Mouse (Mus musculus) midbrain, embryonic 10.5 days (tissue): ENCODE data around the gene Wbp1l. TPM values are rescaled to one million over a fixed set of nuclear protein-coding genes. Genes with fewer than 3 reads are reported as not detected.
"Not testable (repeated sequence)": the region's sequence is repeated elsewhere in the genome, so short reads cannot be mapped to it uniquely, and the experiment has no call there.

Experiments
- DNase-seq: peaks from one replicate; pipeline ENCODE4 v3.0.0-alpha.2; 2017; ENCODE audit warnings: low spot score
- H3K27ac ChIP-seq: fragments of 300-500 bp; sonication (generic); replicated peaks from 2 replicates; pipeline ENCODE4 v1.5.1; 2016; ENCODE audit warnings: mild to moderate bottlenecking
- H3K27me3 ChIP-seq: fragments of 300-500 bp; sonication (generic); 2 replicates; pipeline ENCODE4 v1.6.1; 2016; ENCODE audit warnings: low read depth, mild to moderate bottlenecking; ENCODE audit not compliant: poor library complexity, severe bottlenecking
- H3K36me3 ChIP-seq: fragments of 300-500 bp; sonication (generic); 2 replicates; pipeline ENCODE4 v1.6.1; 2016; ENCODE audit warnings: mild to moderate bottlenecking, moderate library complexity
- H3K4me1 ChIP-seq: fragments of 300-500 bp; sonication (generic); 2 replicates; pipeline ENCODE4 v1.6.1; 2016
- H3K4me3 ChIP-seq: fragments of 300-500 bp; sonication (generic); 2 replicates; pipeline ENCODE4 v1.5.1; 2016; ENCODE audit warnings: mild to moderate bottlenecking, moderate library complexity
- H3K9me3 ChIP-seq: fragments of 300-500 bp; sonication (generic); replicated peaks from 2 replicates; pipeline ENCODE4 v1.6.1; 2016; ENCODE audit warnings: mild to moderate bottlenecking
- WGBS: fragments of 180-500 bp; shearing (Covaris S2); methylation state at CpG from one replicate; pipeline ENCODE4 v1.1.7; 2016; 5-methylcytosine and 5-hydroxymethylcytosine counted together
- polyA plus RNA-seq: library from polyadenylated mRNA; unstranded; fragments of >200 nt; fragmentation: Nextera tagmentation; extraction: Ambion mirVana; gene quantifications from 2 replicates; pipeline ENCODE4 v1.2.1, GENCODE M21; 2016

Gene Wbp1l
- polyA plus RNA-seq, result 45.7 and 51.8 TPM in 2 replicates

DNA sequence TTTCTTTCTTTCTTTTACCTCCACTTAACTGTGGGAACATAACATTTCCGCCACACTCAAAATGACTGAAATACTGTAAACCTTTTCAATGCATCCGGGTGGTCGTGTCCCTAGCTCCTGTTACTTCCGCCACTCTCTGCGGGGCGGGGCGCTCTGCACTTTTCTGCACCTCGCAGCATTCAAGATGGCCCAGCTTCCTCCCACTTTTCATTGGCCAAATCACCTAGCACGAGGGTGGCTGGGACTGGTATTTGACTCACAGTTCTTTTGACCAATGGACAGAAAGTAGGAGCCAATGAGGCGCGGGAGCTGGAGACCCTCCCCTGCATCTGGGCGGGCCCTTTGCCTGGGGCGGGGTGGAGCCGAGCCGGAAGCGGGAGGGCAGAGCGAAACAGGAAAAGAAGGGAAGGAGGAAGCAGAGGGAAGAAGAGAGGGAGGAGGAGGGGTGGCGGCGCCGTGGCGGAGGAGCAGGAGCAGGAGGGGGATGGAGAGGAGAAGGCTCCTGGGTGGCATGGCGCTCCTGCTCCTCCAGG is at the start of gene Wbp1l:
Wbp1l (plus strand) TSS at position 365 of the 533 bp plus-strand sequence.
- no peaks in the 10 kb centered on the region for H3K9me3 ChIP-seq
- DNase-seq, result peak; percentile 97
- peaks cover 43% of the 10 kb centered on the region for H3K36me3 ChIP-seq
- H3K4me1 ChIP-seq, result peaks cover 23% of the 10 kb centered on the region
- H3K27me3 ChIP-seq, result no peaks in the 10 kb centered on the region
- H3K4me3 ChIP-seq, result peak within 1 kb of the TSS; percentile 94
- H3K27ac ChIP-seq, result peak within 1 kb of the TSS; percentile 86
- under 1% methylated on average over 22 of the region's 22 CpGs for WGBS

DNA sequence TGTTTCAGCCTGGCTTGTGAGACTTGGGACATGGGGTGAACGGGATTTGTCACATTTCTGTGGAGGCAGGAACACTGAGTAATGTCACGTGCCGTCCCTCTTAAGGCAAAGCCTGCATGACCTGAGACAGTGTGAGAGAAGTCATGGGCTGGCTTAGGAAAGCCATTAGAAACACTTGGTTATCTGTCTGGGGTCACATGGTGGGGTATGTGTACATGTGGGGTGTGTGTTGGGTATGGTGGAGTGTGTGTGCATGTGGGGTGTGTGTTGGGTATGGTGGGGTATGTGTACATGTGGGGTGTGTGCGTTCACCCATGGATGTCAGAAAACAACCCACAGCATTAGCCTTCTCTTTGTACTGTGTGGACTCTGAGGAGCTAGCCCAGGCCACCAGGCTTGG is 48.5 kb upstream of the Wbp1l start:
- H3K9me3 ChIP-seq, result no peaks in the 10 kb centered on the region
- peaks cover 78% of the 10 kb centered on the region for H3K36me3 ChIP-seq
- DNase-seq, result no peak
- WGBS, result 96% methylated on average over 4 of the region's 4 CpGs
- H3K27ac ChIP-seq, result no peak overlapping the region
- H3K27me3 ChIP-seq, result no peaks in the 10 kb centered on the region
- 0 out of 2 replicates have a peak, but pooled peaks cover 3% of the 10 kb centered on the region for H3K4me1 ChIP-seq
- H3K4me3 ChIP-seq, result no peak overlapping the region

DNA sequence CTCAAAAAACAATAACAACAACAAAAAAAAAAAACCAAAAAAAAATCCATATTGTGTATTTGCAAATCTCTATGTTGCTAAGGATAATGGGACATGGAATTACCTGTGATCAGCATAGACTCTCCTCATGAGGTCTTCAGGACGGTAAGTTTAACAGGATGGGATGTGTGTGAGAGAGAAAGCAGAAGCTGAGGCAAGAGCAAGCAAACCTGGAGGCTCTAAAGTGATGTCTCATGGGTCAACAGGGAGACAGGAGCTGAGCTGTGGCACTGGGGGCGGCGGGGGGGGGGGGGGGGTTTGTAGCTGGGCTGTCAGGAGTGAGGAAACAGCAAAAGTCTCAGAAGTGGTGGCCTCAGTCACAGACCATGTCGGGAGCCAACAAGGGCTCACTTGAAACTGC is 46.4 kb upstream of the Wbp1l start:
- DNase-seq, result no peak
- Histone ChIP-seq H3K27ac (no peak overlapping the region), H3K9me3 (no peaks in the 10 kb centered on the region), H3K27me3 (no peaks in the 10 kb centered on the region), H3K4me1 (0 out of 2 replicates have a peak, but pooled peaks cover 3% of the 10 kb centered on the region), H3K4me3 (no peak overlapping the region), H3K36me3 (peaks cover 89% of the 10 kb centered on the region)
- WGBS, result 85% methylated on average over 4 of the region's 4 CpGs

DNA sequence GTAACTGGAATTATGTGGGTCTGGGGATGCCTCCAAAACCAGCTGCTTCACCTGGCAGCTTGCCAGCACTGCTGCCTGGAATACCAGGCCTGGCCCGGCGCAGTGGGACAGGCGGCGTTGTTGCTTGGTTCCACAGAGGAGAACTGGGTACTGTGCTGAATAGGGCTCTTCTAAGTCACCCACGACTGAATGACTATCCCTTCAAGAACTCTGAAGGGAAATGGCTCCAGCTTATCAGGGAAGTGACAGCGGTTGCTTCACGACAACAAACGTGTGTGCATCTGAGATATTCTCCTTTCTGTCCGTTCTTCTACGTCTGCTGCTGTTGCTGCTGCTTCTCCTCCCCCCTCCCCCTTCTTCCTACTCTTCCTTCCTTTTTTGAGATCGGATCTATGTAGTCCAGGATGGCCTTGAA is 45.3 kb upstream of the Wbp1l start:
- H3K27me3 ChIP-seq, result no peaks in the 10 kb centered on the region
- WGBS, result 91% methylated on average over 11 of the region's 11 CpGs
- H3K4me1 ChIP-seq, result no peaks in the 10 kb centered on the region
- H3K27ac ChIP-seq, result no peak overlapping the region
- no peak for DNase-seq
- no peak overlapping the region for H3K4me3 ChIP-seq
- peaks cover 91% of the 10 kb centered on the region for H3K36me3 ChIP-seq
- H3K9me3 ChIP-seq, result no peaks in the 10 kb centered on the region

DNA sequence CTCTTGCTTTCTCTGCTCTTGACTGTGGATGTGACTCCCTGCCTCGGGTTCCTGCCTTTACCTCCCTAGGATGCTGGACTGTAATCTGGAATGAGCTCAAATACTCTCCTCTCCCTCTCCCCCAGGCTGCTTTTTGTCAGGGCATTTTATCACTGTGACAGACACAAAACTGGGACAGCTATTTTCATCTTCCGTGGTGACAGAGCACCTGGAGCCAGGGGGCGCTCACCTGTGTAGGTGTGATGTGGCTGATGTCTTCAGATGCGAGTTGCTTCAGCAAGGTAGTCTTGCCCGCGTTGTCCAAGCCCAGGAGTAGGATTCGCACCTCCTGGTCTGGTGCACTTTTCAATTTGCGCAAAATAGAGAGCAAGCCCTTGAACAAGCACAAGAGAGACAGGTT is 40.9 kb upstream of the Wbp1l start:
- no peak for DNase-seq
- no peak overlapping the region for H3K4me3 ChIP-seq
- H3K36me3 ChIP-seq, result peaks cover 73% of the 10 kb centered on the region
- H3K27me3 ChIP-seq, result no peaks in the 10 kb centered on the region
- no peaks in the 10 kb centered on the region for H3K4me1 ChIP-seq
- H3K9me3 ChIP-seq, result no peaks in the 10 kb centered on the region
- WGBS, result 80% methylated on average over 8 of the region's 8 CpGs
- H3K27ac ChIP-seq, result no peak overlapping the region

DNA sequence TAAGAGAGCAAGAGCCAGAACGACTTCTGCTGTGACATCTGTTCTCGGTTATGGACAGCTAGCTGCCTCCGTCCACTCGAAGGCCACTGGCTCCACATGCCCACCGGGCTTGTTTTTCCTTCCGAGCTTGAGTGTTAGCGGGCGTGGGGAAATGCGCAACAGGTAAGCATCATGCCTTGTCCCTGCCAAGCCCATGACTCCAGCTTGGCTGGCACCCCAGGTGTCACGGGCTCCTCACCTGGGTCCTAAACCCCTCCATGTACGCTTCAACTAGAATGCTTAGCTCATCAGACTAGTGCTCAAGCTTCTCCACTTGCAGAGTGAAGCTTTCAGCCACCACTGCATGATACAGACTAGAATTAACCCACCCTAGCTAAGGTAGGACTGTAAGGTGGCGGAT is 40.3 kb upstream of the Wbp1l start:
- Histone ChIP-seq H3K27ac (no peak overlapping the region), H3K36me3 (peaks cover 69% of the 10 kb centered on the region), H3K9me3 (no peaks in the 10 kb centered on the region), H3K4me1 (no peaks in the 10 kb centered on the region), H3K4me3 (no peak overlapping the region), H3K27me3 (no peaks in the 10 kb centered on the region)
- 74% methylated on average over 12 of the region's 12 CpGs for WGBS
- DNase-seq, result no peak

DNA sequence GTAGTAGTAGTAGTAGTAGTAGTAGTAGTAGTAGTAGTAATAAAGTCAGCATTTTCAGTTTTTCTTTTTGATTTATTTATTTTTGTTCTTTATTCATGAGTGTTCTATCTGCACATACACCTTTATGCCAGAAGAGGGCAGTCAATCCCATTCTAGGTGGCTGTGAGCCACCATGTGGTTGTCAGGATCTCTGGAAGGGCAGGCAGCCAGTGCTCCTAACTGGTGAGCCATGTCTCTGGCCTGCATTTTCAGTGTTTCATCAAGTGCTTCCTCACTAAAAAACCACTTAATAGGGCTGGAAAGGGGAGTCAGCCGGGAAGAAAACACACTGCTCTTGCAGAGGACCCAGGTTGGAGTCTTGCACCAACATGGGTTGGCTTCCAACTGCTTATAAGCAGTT is 36.8 kb upstream of the Wbp1l start:
- peak; percentile 35 for DNase-seq
- Histone ChIP-seq H3K9me3 (no peaks in the 10 kb centered on the region), H3K36me3 (peaks cover 53% of the 10 kb centered on the region), H3K27ac (no peak overlapping the region), H3K4me3 (no peak overlapping the region), H3K27me3 (no peaks in the 10 kb centered on the region), H3K4me1 (peaks cover 3% of the 10 kb centered on the region; the same call in 1 of the 2 replicates)
- whole genome bisulfite sequencing, result 32% methylated on average over 1 of the region's 1 CpGs

DNA sequence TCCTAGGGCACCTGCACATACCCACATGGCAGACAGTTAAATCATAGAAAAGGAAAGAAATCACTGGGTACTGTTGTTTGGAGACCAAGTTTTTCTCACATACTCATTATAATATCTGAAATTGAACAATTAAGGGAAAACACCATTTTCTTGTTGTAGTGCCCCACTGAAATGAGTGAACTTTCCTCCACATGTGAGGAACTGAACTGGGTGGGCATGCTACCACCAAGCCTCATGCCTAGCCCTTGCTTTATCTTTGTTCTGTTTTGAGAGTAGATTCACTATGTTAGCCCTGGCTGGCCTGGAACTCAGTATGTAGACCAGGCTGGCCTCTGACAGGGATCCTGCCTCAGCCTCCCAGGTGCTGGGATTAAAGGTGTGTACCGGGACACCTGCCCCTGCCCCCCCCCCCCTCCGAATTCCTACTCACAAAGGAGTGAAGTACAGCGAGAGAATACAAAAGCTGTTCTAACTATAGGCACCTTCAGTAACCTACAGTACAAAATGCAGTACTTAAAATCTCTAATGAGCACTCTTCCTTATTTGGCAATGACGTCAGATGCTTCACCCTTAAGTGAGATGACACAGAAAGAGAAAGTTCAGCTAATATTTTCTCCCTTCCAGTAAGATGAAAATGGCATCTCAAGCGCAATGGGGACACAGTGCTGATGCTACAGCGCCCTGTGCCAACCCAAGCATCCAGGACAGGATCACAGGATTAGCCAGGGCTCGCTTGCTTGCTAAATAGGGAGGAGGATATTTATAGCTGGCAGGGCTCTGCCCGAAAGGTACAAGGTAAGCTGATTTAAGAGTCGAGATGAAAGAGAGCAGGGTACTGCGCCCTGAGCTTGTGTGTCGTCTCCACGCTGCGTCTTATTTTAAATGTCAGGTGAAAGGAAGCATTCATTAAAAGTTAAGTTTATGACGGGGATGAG is 36.0 kb upstream of the Wbp1l start:
- no peak for DNase-seq
- no peak overlapping the region for H3K4me3 ChIP-seq
- peaks cover 53% of the 10 kb centered on the region for H3K36me3 ChIP-seq
- 0 out of 2 replicates have a peak, but pooled peaks cover 4% of the 10 kb centered on the region for H3K9me3 ChIP-seq
- no peaks in the 10 kb centered on the region for H3K27me3 ChIP-seq
- 92% methylated on average over 14 of the region's 14 CpGs for WGBS
- peaks cover 3% of the 10 kb centered on the region; the same call in 1 of the 2 replicates for H3K4me1 ChIP-seq
- no peak overlapping the region for H3K27ac ChIP-seq

DNA sequence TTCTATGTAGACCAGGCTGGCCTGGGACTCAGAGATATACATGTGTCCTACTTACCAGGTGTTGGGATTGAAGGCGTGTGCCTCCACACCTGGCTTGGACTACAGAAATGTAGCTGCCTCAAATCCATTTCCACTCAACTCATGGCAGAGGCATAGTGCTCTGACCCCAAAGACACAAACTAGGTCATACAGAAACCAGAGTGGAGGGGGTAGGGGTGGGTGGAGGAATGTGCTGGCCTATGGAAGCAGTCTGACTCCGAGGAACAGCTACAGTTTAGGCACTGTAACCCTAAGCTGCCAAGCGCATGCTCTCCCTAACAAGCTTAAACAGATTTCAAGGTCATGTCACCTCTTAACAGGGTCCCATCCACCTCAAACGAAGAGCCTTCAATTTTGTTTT is 35.3 kb upstream of the Wbp1l start:
- peaks cover 3% of the 10 kb centered on the region; the same call in 1 of the 2 replicates for H3K4me1 ChIP-seq
- no peak overlapping the region for H3K27ac ChIP-seq
- no peaks in the 10 kb centered on the region for H3K27me3 ChIP-seq
- H3K9me3 ChIP-seq, result 0 out of 2 replicates have a peak, but pooled peaks cover 4% of the 10 kb centered on the region
- no peak for DNase-seq
- no peak overlapping the region for H3K4me3 ChIP-seq
- 86% methylated on average over 4 of the region's 4 CpGs for WGBS
- peaks cover 49% of the 10 kb centered on the region for H3K36me3 ChIP-seq

DNA sequence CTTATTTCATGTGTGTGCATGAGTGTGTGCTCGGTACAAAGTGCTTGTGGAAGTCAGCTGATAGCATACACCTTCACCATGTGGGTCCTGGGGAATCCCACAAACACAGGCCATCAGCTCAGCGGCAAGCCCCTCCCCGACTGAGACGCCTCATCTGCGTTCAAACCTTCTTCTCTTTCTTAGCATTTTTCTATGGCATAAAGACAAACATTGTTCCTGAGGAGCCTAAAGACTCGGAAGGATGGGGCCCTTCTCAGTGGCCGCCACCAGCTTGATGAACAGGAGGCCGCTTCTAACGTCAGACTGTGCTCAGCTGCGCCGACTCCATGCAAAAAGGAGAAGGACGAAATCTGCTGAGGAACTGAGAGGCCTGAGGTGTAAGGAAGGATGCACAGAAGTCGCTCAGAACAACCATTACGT is 34.8 kb upstream of the Wbp1l start:
- Histone ChIP-seq H3K36me3 (peaks cover 45% of the 10 kb centered on the region), H3K4me3 (no peak overlapping the region), H3K27me3 (no peaks in the 10 kb centered on the region), H3K9me3 (0 out of 2 replicates have a peak, but pooled peaks cover 4% of the 10 kb centered on the region), H3K27ac (no peak overlapping the region), H3K4me1 (peaks cover 3% of the 10 kb centered on the region; the same call in 1 of the 2 replicates)
- DNase-seq, result no peak
- 85% methylated on average over 14 of the region's 14 CpGs for WGBS

DNA sequence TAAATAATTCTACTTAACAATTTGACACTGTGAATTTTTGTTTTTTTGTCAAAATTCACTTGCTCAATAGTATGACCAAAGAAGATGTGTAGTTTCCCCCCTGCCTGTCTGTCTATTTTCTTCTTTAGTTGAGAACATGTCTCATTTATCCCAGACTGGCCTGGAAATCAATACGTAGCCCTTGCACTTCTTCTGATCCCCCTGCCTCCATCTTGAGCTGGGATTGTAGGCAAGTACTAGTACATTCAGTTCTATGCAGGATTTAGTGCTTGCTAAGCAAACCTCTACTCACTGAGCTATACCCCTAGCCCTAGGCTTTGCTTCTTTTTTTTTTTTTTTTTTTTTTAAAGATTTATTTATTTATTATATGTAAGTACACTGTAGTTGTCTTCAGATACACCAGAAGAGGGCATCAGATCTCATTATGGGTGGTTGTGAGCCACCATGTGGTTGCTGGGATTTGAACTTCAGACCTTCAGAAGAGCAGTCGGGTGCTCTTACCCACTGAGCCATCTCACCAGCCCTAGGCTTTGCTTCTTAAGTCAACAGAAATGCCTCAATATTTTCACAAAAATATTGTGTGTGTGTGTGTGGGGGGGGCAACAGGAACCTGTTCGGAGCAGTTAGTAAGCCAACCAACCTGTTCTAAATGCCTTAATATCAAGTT is 27.5 kb upstream of the Wbp1l start:
- DNase-seq, H3K27me3 ChIP-seq, H3K9me3 ChIP-seq, H3K27ac ChIP-seq: not testable (repeated sequence)
- peaks cover 46% of the 10 kb centered on the region for H3K4me1 ChIP-seq
- H3K4me3 ChIP-seq, result peak overlapping the region; percentile 72
- WGBS, result 77% methylated on average over 3 of the region's 3 CpGs
- peaks cover 13% of the 10 kb centered on the region for H3K36me3 ChIP-seq

DNA sequence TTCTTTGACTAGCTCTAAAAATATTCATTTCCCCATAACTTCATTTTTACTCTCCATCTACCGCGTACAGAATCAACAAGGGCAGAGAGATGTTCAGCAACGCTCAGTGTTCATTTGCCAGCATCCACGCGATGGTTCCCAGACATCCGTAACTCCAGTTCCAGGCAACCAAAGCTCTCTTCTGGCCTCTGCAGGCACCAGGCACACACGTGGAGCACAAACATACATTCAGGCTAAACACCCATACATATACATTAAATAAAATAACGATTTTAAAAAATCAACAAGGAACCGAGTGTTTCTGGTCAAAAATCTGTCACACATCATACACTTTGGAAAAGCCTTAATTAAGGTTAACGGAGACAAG is 27.0 kb upstream of the Wbp1l start:
- H3K4me1 ChIP-seq, result peaks cover 46% of the 10 kb centered on the region
- H3K9me3 ChIP-seq, result 0 out of 2 replicates have a peak, but pooled peaks cover 4% of the 10 kb centered on the region
- H3K36me3 ChIP-seq, result peaks cover 13% of the 10 kb centered on the region
- no peaks in the 10 kb centered on the region for H3K27me3 ChIP-seq
- peak; percentile 23 for DNase-seq
- WGBS, result 24% methylated on average over 10 of the region's 10 CpGs
- peak overlapping the region; percentile 72 for H3K4me3 ChIP-seq
- H3K27ac ChIP-seq, result peak overlapping the region; percentile 94
